Mouse (Mus musculus) bone marrow macrophage, adult 2 months (primary cell): ENCODE data around the gene Epb41l2.

Experiments used
- CTCF ChIP-seq: IDR thresholded peaks from 2 replicates; pipeline ENCODE4 v1.5.1; 2012; ENCODE audit warnings: low read depth, mild to moderate bottlenecking, low read length, moderate library complexity
- POLR2A ChIP-seq: IDR thresholded peaks from 2 replicates; pipeline ENCODE4 v1.6.1; 2012; ENCODE audit warnings: mild to moderate bottlenecking, low read depth, low read length, borderline replicate concordance

GRCm38 (mm10) chr10:25383171-25383570, 23.6 kb downstream of the Epb41l2 start:
- TF ChIP-seq CTCF (no peak), POLR2A (no peak)
